Mouse (Mus musculus): ENCODE measurements at regions not wholly inside any gene's neighbourhood (a gene's known extent, or its start where the extent isn't known, plus 50 kb on each side); places are given as distances from the start of the nearest gene placed in this dataset.
A peak's percentile ranks its signal among the peaks of the same experiment; 100 is the strongest.

GRCm38 (mm10) chr17:78108793-78109192 lies 91.3 kb upstream of the Crim1 start:
- Histone ChIP-seq H3K27ac (ENCODE audit: low read depth, low read length) (no peak overlapping the region), H3K9me3 (ENCODE audit: control insufficient read depth) (no peaks in the 10 kb centered on the region), H3K4me2 (replicated peaks; ENCODE audit: low read depth) (no peak overlapping the region), H3K9ac (ENCODE audit: low read depth, low read length) (no peak overlapping the region), H3K36me3 (ENCODE audit: control insufficient read depth, insufficient read depth) (no peaks in the 10 kb centered on the region), H3K27me3 (replicated peaks; ENCODE audit: control insufficient read depth, insufficient read depth, low read length) (no peaks in the 10 kb centered on the region), H3K4me1 (replicated peaks; ENCODE audit: control insufficient read depth, insufficient read depth, low read length) (no peaks in the 10 kb centered on the region), H3K4me3 (ENCODE audit: low read depth, low read length) (no peak overlapping the region)
- 95% methylated on average over 6 of the region's 6 CpGs for whole genome bisulfite sequencing
- ATAC-seq, result no peak
- no peak for TF ChIP-seq CTCF (IDR thresholded peaks at IDR 0.05; ENCODE audit: low read depth)

GRCm38 (mm10) chr17:78109364-78110222 lies 90.5 kb upstream of the Crim1 start:
- Histone ChIP-seq H3K27ac (ENCODE audit: low read depth, low read length) (no peak overlapping the region), H3K4me2 (replicated peaks; ENCODE audit: low read depth) (no peak overlapping the region), H3K4me1 (replicated peaks; ENCODE audit: control insufficient read depth, insufficient read depth, low read length) (no peaks in the 10 kb centered on the region), H3K9me3 (ENCODE audit: control insufficient read depth) (no peaks in the 10 kb centered on the region), H3K36me3 (ENCODE audit: control insufficient read depth, insufficient read depth) (no peaks in the 10 kb centered on the region), H3K9ac (ENCODE audit: low read depth, low read length) (no peak overlapping the region), H3K27me3 (replicated peaks; ENCODE audit: control insufficient read depth, insufficient read depth, low read length) (no peaks in the 10 kb centered on the region), H3K4me3 (ENCODE audit: low read depth, low read length) (no peak overlapping the region)
- no peak for TF ChIP-seq CTCF (IDR thresholded peaks at IDR 0.05; ENCODE audit: low read depth)
- peak; percentile 87 for ATAC-seq
- WGBS, result 48% methylated on average over 7 of the region's 7 CpGs

- Histone ChIP-seq H3K9me3 (ENCODE audit: control insufficient read depth) (no peaks in the 10 kb centered on the region), H3K4me3 (ENCODE audit: low read depth, low read length) (no peak overlapping the region), H3K27me3 (replicated peaks; ENCODE audit: control insufficient read depth, insufficient read depth, low read length) (no peaks in the 10 kb centered on the region), H3K36me3 (ENCODE audit: control insufficient read depth, insufficient read depth) (no peaks in the 10 kb centered on the region), H3K4me1 (replicated peaks; ENCODE audit: control insufficient read depth, insufficient read depth, low read length) (no peaks in the 10 kb centered on the region), H3K27ac (ENCODE audit: low read depth, low read length) (no peak overlapping the region), H3K9ac (ENCODE audit: low read depth, low read length) (no peak overlapping the region), H3K4me2 (replicated peaks; ENCODE audit: low read depth) (no peak overlapping the region)
- 93% methylated on average over 1 of the region's 1 CpGs for WGBS
- ATAC-seq, result no peak
- no peak for TF ChIP-seq CTCF (IDR thresholded peaks at IDR 0.05; ENCODE audit: low read depth)
Measured at GRCm38 (mm10) chr17:78132116-78132515, 67.9 kb upstream of the Crim1 start.

- Histone ChIP-seq H3K4me2 (replicated peaks; ENCODE audit: low read depth) (no peak overlapping the region), H3K4me3 (ENCODE audit: low read depth, low read length) (no peak overlapping the region), H3K27me3 (replicated peaks; ENCODE audit: control insufficient read depth, insufficient read depth, low read length) (no peaks in the 10 kb centered on the region), H3K36me3 (ENCODE audit: control insufficient read depth, insufficient read depth) (no peaks in the 10 kb centered on the region), H3K9me3 (ENCODE audit: control insufficient read depth) (no peaks in the 10 kb centered on the region), H3K9ac (ENCODE audit: low read depth, low read length) (no peak overlapping the region), H3K4me1 (replicated peaks; ENCODE audit: control insufficient read depth, insufficient read depth, low read length) (no peaks in the 10 kb centered on the region), H3K27ac (ENCODE audit: low read depth, low read length) (no peak overlapping the region)
- TF ChIP-seq CTCF (IDR thresholded peaks at IDR 0.05; ENCODE audit: low read depth), result no peak
- ATAC-seq, result no peak
- 89% methylated on average over 1 of the region's 1 CpGs for WGBS
Measured at GRCm38 (mm10) chr17:78137986-78138385, 62.1 kb upstream of the Crim1 start.

DNA sequence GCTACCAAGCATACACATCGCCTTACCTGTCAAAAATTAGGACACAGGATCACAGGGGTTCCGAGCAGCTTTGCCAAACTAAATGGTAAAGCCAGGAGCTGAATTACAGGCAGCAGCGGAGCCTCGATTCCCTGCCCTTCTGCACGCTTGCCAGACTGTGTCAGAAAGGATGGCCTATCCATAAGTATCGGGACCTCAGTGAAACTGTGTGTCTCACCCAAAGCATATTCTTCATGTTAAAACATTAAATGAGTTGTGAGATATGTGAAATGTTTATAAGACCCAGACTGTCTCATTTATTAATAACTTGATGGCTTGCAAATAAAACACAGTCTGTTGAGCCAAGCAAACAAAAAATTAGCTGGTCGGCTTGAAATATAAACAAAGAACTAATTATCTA lies 59.4 kb upstream of the Crim1 start:
- 70% methylated on average over 7 of the region's 7 CpGs for WGBS
- H3K4me3 ChIP-seq (ENCODE audit: low read depth, low read length), result no peak overlapping the region
- H3K36me3 ChIP-seq (ENCODE audit: control insufficient read depth, insufficient read depth), result no peaks in the 10 kb centered on the region
- no peak for ATAC-seq
- H3K4me1 ChIP-seq (replicated peaks; ENCODE audit: control insufficient read depth, insufficient read depth, low read length), result no peaks in the 10 kb centered on the region
- no peaks in the 10 kb centered on the region for H3K9me3 ChIP-seq (ENCODE audit: control insufficient read depth)
- TF ChIP-seq CTCF (IDR thresholded peaks at IDR 0.05; ENCODE audit: low read depth), result no peak
- H3K27ac ChIP-seq (ENCODE audit: low read depth, low read length), result no peak overlapping the region
- no peak overlapping the region for H3K4me2 ChIP-seq (replicated peaks; ENCODE audit: low read depth)
- no peak overlapping the region for H3K9ac ChIP-seq (ENCODE audit: low read depth, low read length)
- H3K27me3 ChIP-seq (replicated peaks; ENCODE audit: control insufficient read depth, insufficient read depth, low read length), result no peaks in the 10 kb centered on the region

DNA sequence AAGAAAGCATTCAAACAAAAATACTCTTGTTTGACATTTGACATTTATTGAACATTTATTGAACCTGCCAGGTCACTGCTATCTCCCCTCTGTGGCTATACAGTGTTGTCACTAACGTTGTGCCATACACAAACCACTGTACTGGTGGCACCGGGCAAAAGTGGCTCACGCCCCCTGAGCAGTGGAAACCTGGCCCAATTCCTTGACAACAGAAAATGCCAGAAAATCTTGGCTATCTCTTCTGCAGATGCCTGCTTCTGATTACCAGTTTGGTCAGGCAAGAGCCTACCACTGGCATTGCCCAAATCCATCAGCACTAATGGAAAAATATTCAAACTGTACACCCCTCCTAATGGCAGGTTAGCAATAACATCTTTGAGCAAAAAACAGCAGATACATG lies 58.9 kb upstream of the Crim1 start:
- H3K36me3 ChIP-seq (ENCODE audit: control insufficient read depth, insufficient read depth), result no peaks in the 10 kb centered on the region
- TF ChIP-seq CTCF (IDR thresholded peaks at IDR 0.05; ENCODE audit: low read depth), result no peak
- no peak overlapping the region for H3K4me2 ChIP-seq (replicated peaks; ENCODE audit: low read depth)
- H3K4me1 ChIP-seq (replicated peaks; ENCODE audit: control insufficient read depth, insufficient read depth, low read length), result no peaks in the 10 kb centered on the region
- no peak overlapping the region for H3K4me3 ChIP-seq (ENCODE audit: low read depth, low read length)
- WGBS, result 62% methylated on average over 3 of the region's 3 CpGs
- H3K9ac ChIP-seq (ENCODE audit: low read depth, low read length), result no peak overlapping the region
- no peak for ATAC-seq
- H3K9me3 ChIP-seq (ENCODE audit: control insufficient read depth), result no peaks in the 10 kb centered on the region
- H3K27me3 ChIP-seq (replicated peaks; ENCODE audit: control insufficient read depth, insufficient read depth, low read length), result no peaks in the 10 kb centered on the region
- no peak overlapping the region for H3K27ac ChIP-seq (ENCODE audit: low read depth, low read length)

All from intestine, postnatal 0 days (tissue).